Comparison of ENCODE assay signal across 25 mouse cellular contexts in the genomic region with DNA sequence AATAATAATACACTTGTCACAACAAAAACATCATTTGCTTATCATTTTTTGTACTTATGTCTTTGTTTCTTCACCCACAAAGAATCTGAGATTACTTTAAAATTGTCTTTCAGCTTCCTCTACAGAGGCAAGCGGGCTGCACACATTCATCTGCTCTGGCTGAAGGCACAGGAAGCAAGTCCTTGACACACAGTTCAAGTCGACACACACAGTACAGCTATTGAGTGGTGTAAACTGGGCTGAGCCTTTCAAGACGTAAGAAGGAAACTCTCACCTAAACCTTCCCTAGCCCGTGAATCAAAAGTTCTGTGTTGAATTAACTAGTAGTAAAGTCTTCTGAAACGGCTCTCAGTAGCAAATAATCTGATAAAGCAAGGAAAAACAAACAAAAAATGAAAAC.
A peak's percentile ranks its signal among the peaks of the same experiment; 100 is the strongest.
DNase-seq lines count a peak whose midpoint lies in the region; ATAC-seq and TF ChIP-seq lines count a peak whose summit lies in the region.
"Had no signal": no experiment of that assay in that cellular context is flagged by ENCODE, and none has a peak within 500 bp of the region (broad histone marks: within the 10 kb centered on the region; RNA-seq: fewer than 3 reads in every experiment).

No protein-coding gene starts in this region.

- H3K4me3 ChIP-seq in lung, embryonic 14.5 days (ENCODE audit: low read depth, low read length), result no peak overlapping the region
- no peak overlapping the region for H3K4me3 ChIP-seq in lung, adult 2 months (replicated peaks; ENCODE audit: extremely low read depth, low read depth, low read length)
- H3K4me3 ChIP-seq in lung, postnatal 0 days (ENCODE audit: low read depth, low read length), result no peak overlapping the region; the same call in 1 of the 2 replicates
- H3K4me3 ChIP-seq: forebrain, embryonic 10.5 days; forebrain, embryonic 13.5 days; heart, adult 2 months; heart, embryonic 10.5 days; heart, embryonic 13.5 days; hindbrain, embryonic 12.5 days; hindbrain, embryonic 15.5 days had no signal

- no peak for TF ChIP-seq POLR2A in lung, adult 2 months (IDR thresholded peaks at IDR 0.05; ENCODE audit: borderline replicate concordance, extremely low read depth, low read depth, low read length)

- H3K9me3 ChIP-seq in lung, embryonic 14.5 days (ENCODE audit: low read depth, low read length), result no peaks in the 10 kb centered on the region
- H3K9me3 ChIP-seq in lung, postnatal 0 days (ENCODE audit: low read length), result no peaks in the 10 kb centered on the region
- H3K9me3 ChIP-seq: forebrain, embryonic 10.5 days; forebrain, embryonic 13.5 days; heart, embryonic 10.5 days; heart, embryonic 13.5 days; hindbrain, embryonic 12.5 days; hindbrain, embryonic 15.5 days had no signal

- peak; percentile 61; the same call in 1 of the 2 replicates for ATAC-seq in lung, embryonic 14.5 days (ENCODE audit: insufficient read depth)
- ATAC-seq in lung, postnatal 0 days, result peak; percentile 80
- peak; percentile 72 to 82; a peak in 3 of 4 replicates for ATAC-seq in hematopoietic stem cell, adult 5-6 weeks (replicated peaks in 1 of 2; ENCODE audit: insufficient read depth in 1 of 2, low FRiP score in 2 of 2, low TSS enrichment in 1 of 2, low read depth in 1 of 2, poor library complexity in 2 of 2, severe bottlenecking in 2 of 2)
- ATAC-seq in megakaryocyte-erythroid progenitor cell, adult 5-6 weeks (replicated peaks; ENCODE audit: low FRiP score, low TSS enrichment, poor library complexity, severe bottlenecking), result no peak
- ATAC-seq: CD4-positive, CD25-positive, alpha-beta regulatory T cell, adult 4 months; forebrain, embryonic 13.5 days; forebrain, embryonic 16.5 days had no signal

- H3K27me3 ChIP-seq in lung, embryonic 14.5 days (ENCODE audit: insufficient read depth, low read length), result no peaks in the 10 kb centered on the region
- no peaks in the 10 kb centered on the region for H3K27me3 ChIP-seq in lung, postnatal 0 days (replicated peaks; ENCODE audit: insufficient read depth, low read length)
- H3K27me3 ChIP-seq: heart, embryonic 13.5 days; hindbrain, embryonic 12.5 days; hindbrain, embryonic 15.5 days had no signal

- H3K4me1 ChIP-seq in lung, embryonic 14.5 days (ENCODE audit: insufficient read depth), result no peaks in the 10 kb centered on the region
- H3K4me1 ChIP-seq in lung, adult 2 months (ENCODE audit: control insufficient read depth, insufficient read depth, low read length), result no peaks in the 10 kb centered on the region
- H3K4me1 ChIP-seq in lung, postnatal 0 days (ENCODE audit: insufficient read depth, low read depth, low read length), result no peaks in the 10 kb centered on the region

- no peak overlapping the region for H3K9ac ChIP-seq in lung, embryonic 14.5 days
- no peak overlapping the region for H3K9ac ChIP-seq in lung, postnatal 0 days (replicated peaks; ENCODE audit: low read depth)
- H3K9ac ChIP-seq: forebrain, embryonic 13.5 days; heart, embryonic 13.5 days; hindbrain, embryonic 12.5 days; hindbrain, embryonic 15.5 days had no signal

- WGBS in lung, embryonic 14.5 days, result 28% methylated on average over 5 of the region's 5 CpGs
- WGBS in lung, adult 2 months, result 17% methylated on average over 5 of the region's 5 CpGs
- 21% methylated on average over 5 of the region's 5 CpGs for WGBS in lung, postnatal 0 days

- no peak for TF ChIP-seq EP300 in lung, postnatal 0 days (IDR thresholded peaks at IDR 0.05)

- DNase-seq in lung, embryonic 14.5 days, result peak; percentile 53
- DNase-seq in lung, adult 2 months, result no peak
- DNase-seq in lung, postnatal 0 days (ENCODE audit: low spot score), result peak; percentile 66
- DNase-seq in lung, postnatal 25 days (ENCODE audit: low spot score), result no peak
- DNase-seq: adrenal gland, adult 2 months; adrenal gland, postnatal 14 days; cerebellum, adult 11 months; cerebellum, adult 2 months; cerebellum, adult 9-11 months; cerebellum, postnatal 25 days; gastrocnemius, postnatal 10 days; gastrocnemius, postnatal 36 days; heart, adult 2 months; heart, postnatal 14 days; heart, postnatal 4 days had no signal

- no peaks in the 10 kb centered on the region for H3K36me3 ChIP-seq in lung, embryonic 14.5 days (ENCODE audit: insufficient read depth)
- H3K36me3 ChIP-seq in lung, postnatal 0 days (ENCODE audit: insufficient read depth, low read length), result no peaks in the 10 kb centered on the region
- H3K36me3 ChIP-seq: forebrain, embryonic 10.5 days; heart, embryonic 10.5 days; heart, embryonic 13.5 days; hindbrain, embryonic 12.5 days; hindbrain, embryonic 15.5 days had no signal

- no peak for TF ChIP-seq CTCF in lung, embryonic 14.5 days (IDR thresholded peaks at IDR 0.05; ENCODE audit: low read depth)
- no peak for TF ChIP-seq CTCF in lung, adult 2 months (IDR thresholded peaks at IDR 0.05; ENCODE audit: insufficient read depth, low read length)
- no peak for TF ChIP-seq CTCF in lung, postnatal 0 days (IDR thresholded peaks at IDR 0.05)

- H3K27ac ChIP-seq in lung, embryonic 14.5 days (ENCODE audit: low read depth), result 0 out of 2 replicates have a peak overlapping the region, but pooled peaks have one; percentile 6
- peak overlapping the region; percentile 29; the same call in 1 of the 2 replicates for H3K27ac ChIP-seq in lung, postnatal 0 days (ENCODE audit: low read length)
- H3K27ac ChIP-seq: forebrain, embryonic 13.5 days; heart, adult 2 months; heart, embryonic 10.5 days; heart, embryonic 13.5 days; hindbrain, embryonic 12.5 days; hindbrain, embryonic 15.5 days had no signal

- H3K4me2 ChIP-seq in lung, embryonic 14.5 days, result peak overlapping the region; percentile 23; the same call in 1 of the 2 replicates
- H3K4me2 ChIP-seq in lung, postnatal 0 days (replicated peaks; ENCODE audit: low read depth, low read length), result peak overlapping the region; percentile 1; the same call in 1 of the 2 replicates
- H3K4me2 ChIP-seq: forebrain, embryonic 13.5 days; heart, embryonic 13.5 days; hindbrain, embryonic 12.5 days; hindbrain, embryonic 15.5 days had no signal

Comparison
In these comparisons a context has a peak if more than half of its experiments do, and no peak if none do; other contexts are left out.
1. DNase-seq: peak in lung, embryonic 14.5 days (single experiment) and lung, postnatal 0 days (single experiment); none in lung, adult 2 months (single experiment) and lung, postnatal 25 days (single experiment).